Mouse (Mus musculus) ES-E14 (cell line): ENCODE measurements around the gene Aldh3a1.

Experiments used
- CHD2 ChIP-seq: IDR thresholded peaks from 2 replicates; pipeline ENCODE4 v1.6.1; 2014; ENCODE audit warnings: mild to moderate bottlenecking, low read depth, low read length, inconsistent platforms
- HCFC1 ChIP-seq: IDR thresholded peaks from 2 replicates; pipeline ENCODE4 v1.6.1; 2012; ENCODE audit warnings: low read length, inconsistent platforms, borderline replicate concordance; ENCODE audit not compliant: insufficient read depth
- MAFK ChIP-seq: IDR thresholded peaks from 2 replicates; pipeline ENCODE4 v1.6.1; 2014; ENCODE audit warnings: mild to moderate bottlenecking, low read depth, low read length, inconsistent platforms; ENCODE audit not compliant: insufficient read depth
- ZC3H11A ChIP-seq: IDR thresholded peaks from 2 replicates; pipeline ENCODE4 v1.6.1; 2012; ENCODE audit warnings: low read depth, mild to moderate bottlenecking, inconsistent platforms, low read length, borderline replicate concordance
- ZNF384 ChIP-seq: IDR thresholded peaks from 2 replicates; pipeline ENCODE4 v1.6.1; 2012; ENCODE audit warnings: low read depth, low read length, inconsistent platforms

GRCm38 (mm10) chr11:61228406-61228805 lies 21.1 kb downstream of the Aldh3a1 start:
- TF ChIP-seq ZC3H11A: no peak
- no peak for TF ChIP-seq HCFC1
- no peak for TF ChIP-seq ZNF384
- no peak for TF ChIP-seq CHD2
- TF ChIP-seq MAFK: no peak
